Mouse (Mus musculus): ENCODE results near the gene Smpd2. TPM values are rescaled to one million over a fixed set of nuclear protein-coding genes. Genes with fewer than 3 reads are reported as not detected.

Gene Smpd2
- 28.0 TPM for polyA plus RNA-seq (2014; fragmentation: Illumina TruSeq; extraction: RNeasy Lipid Tissue Mini Kit (QIAGEN cat#74804); ENCODE audit: insufficient read depth, low read depth, low replicate concordance)

DNA sequence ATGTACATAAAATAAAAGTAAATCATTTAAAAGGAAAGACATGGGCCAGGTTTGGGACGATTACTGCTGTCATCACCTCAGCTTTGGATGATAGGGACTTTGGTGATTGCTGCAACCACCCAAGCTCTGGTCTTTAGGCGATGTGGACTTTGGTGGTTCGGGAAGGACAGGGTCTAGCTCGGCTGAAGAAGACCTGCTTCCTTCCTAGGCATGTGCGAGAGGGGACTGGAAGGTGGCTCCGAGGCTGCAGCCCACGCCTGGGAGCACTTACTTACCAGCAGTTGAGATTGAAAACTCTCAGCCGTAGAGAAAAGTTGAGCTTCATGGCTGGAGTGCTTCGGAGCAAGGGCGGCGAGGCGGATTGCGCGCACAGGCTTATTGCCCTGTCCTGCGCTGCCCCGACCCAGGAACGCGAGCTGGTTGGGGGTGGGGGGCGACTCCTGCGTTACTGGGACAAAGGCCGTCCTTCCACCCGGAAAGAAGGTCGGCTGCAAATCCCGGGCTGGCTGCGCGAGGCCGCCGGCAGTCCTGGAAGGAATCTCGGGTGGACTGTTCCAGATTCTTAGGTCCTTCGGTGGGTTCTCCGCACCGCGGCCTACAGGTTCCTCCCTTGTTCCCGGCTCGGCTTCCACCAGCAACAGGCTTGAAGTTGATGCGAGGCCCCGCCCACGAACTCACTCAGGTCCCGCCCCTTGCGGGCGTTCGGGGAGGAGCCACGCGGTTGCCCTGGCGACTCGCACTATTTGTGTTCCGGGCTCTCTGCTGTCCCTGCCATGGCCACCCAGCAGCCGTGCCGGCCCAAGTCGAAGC lies at the start of gene Smpd2, which contains the start of gene Ppil6:
Gene Smpd2, minus strand, starts transcription at position 662 of the 810 bp plus-strand sequence.
Gene Ppil6, plus strand, starts transcription at position 732 of the 810 bp plus-strand sequence.

DNA sequence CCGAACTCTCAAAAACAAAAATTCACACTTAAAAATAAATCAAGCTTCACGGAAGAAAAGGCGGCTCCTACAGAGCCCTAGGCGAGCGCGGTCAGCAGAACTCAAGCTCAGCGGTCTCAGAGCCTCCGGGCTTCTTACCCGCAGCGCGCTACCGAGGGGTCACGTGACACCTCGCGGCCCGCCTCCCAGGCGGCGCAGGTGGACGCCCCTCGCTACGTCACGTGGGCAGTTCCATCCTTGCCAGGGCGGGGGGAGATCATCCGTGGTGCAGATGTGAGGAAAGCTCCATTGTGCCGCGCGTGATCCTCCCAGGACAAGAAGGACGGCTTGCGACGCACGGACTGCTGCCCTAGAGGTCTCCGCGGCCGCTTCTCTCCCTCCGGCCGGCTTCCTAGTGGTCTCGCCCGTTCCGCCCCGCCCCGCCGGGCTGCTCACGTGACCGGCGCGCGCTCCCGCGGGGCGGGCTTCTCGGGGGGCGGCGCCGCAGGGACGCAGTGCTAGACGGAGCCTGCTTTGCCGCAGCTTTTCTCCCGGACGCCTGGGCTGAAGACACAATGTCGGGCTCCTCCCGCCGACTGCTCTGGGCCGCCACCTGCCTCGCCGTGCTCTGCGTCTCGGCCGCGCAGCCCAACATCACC lies 28.9 kb upstream of the Smpd2 start, which contains the start of gene Cd164:
Gene Cd164, plus strand, starts transcription at position 434 of the 638 bp plus-strand sequence.

DNA sequence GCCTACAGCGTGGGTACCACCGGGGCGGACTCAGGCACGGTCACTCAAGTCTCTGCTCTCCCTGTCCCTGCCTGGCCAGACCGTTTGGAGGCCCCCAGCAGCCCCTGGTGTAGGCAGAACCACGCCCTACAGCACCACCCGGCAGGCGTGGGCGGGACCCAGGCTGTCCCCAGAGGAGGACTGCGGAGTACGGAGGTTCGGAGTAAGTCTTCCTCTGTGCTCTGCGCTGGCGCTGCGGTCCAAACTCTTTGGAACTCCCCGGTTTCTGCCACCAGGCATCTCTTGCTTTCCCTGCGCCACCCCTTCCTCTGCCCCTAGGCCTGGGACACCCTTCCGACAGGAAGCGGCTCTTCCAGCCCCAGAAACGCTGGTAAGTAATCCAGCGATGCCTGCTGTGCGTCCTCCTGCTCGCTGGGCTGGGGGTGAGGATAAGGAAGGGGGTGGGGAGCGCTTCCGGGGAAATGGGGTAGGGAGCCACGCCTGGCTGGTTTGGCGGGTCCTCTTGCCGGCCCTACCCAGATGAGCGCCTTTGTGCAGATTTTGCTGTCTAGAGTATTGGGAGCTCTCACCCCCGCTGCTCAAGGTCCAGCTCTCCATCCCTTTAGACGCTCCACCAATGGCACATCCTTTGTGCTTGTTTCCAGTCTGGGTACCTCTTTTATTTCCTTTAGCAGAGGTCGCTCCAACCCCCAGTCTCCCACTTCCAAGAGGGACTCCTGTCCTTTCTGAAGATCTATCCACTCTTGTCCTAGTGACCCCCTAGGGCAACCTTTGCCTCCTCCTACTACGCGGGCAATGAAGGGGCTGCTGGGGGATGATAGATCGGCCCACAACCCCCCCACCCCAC lies 13.8 kb downstream of the Smpd2 start, which contains the start of gene Mical1:
Gene Mical1, plus strand, starts transcription at position 144 of the 847 bp plus-strand sequence.

DNA sequence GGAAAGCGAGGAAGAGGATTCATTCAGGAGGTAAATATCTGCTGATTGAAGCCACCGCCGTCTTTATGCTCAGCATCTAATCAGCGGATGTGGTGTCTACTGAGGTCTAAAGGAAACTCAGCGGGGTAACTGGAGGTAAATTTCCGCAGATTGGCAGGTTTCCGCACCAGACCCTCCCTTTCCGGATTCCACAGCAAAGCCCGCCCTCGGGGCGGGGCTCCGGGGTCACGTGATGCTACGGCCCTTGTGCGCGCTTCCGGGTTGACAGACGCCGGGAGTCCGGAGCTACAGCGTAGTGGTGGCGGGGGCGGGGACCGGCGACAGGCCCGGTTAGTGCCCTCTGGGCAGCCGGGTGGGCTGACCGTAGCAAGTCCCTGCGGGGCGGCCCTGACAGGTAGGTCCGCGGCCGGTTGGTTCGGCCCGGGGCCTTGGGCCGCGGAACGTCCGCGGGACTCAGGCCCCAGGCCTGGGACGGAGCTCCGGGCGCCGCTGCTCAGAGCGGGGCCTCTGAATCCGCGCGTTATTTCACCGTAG lies 40.0 kb downstream of the Smpd2 start, which contains the start of gene Zbtb24:
Gene Zbtb24, plus strand, starts transcription at position 247 of the 534 bp plus-strand sequence.

Other genes with a start within 250 kb of the Smpd2 start
- gene Fig4, start 187.1 kb downstream of the Smpd2 start, polyA plus RNA-seq (2014; fragmentation: Illumina TruSeq; extraction: RNeasy Lipid Tissue Mini Kit (QIAGEN cat#74804); ENCODE audit: insufficient read depth, low read depth, low replicate concordance): 9.2 TPM
- 0.61 TPM for gene Ak9, start 186.4 kb downstream of the Smpd2 start, polyA plus RNA-seq (2014; fragmentation: Illumina TruSeq; extraction: RNeasy Lipid Tissue Mini Kit (QIAGEN cat#74804); ENCODE audit: insufficient read depth, low read depth, low replicate concordance)
- 7.7 TPM for gene Zbtb24, start 40.0 kb downstream of the Smpd2 start, polyA plus RNA-seq (2014; fragmentation: Illumina TruSeq; extraction: RNeasy Lipid Tissue Mini Kit (QIAGEN cat#74804); ENCODE audit: insufficient read depth, low read depth, low replicate concordance)
- 25.0 TPM for gene Mical1, start 14.1 kb downstream of the Smpd2 start, polyA plus RNA-seq (2014; fragmentation: Illumina TruSeq; extraction: RNeasy Lipid Tissue Mini Kit (QIAGEN cat#74804); ENCODE audit: insufficient read depth, low read depth, low replicate concordance)
- gene Ppil6, start 70 bp upstream of the Smpd2 start, polyA plus RNA-seq (2014; fragmentation: Illumina TruSeq; extraction: RNeasy Lipid Tissue Mini Kit (QIAGEN cat#74804); ENCODE audit: insufficient read depth, low read depth, low replicate concordance): 8.8 TPM
- gene Cd164, start 29.0 kb upstream of the Smpd2 start, polyA plus RNA-seq (2014; fragmentation: Illumina TruSeq; extraction: RNeasy Lipid Tissue Mini Kit (QIAGEN cat#74804); ENCODE audit: insufficient read depth, low read depth, low replicate concordance): 136 TPM
- 6.7 TPM for gene Ccdc162, start 226.3 kb upstream of the Smpd2 start, polyA plus RNA-seq (2014; fragmentation: Illumina TruSeq; extraction: RNeasy Lipid Tissue Mini Kit (QIAGEN cat#74804); ENCODE audit: insufficient read depth, low read depth, low replicate concordance)

Data from lung, adult 10 weeks (tissue).